Mouse (Mus musculus) heart, embryonic 11.5 days (tissue): ENCODE data around the gene Rnd1. TPM values are rescaled to one million over a fixed set of nuclear protein-coding genes. Genes with fewer than 3 reads are reported as not detected.

Experiments used
- ATAC-seq: fragments of 200-750 bp; cut with Nextera tagmentation; replicated peaks from 2 replicates; pipeline ENCODE4 v1.8.0; 2017; ENCODE audit warnings: moderate library complexity; ENCODE audit not compliant: insufficient number of reproducible peaks, low FRiP score, low TSS enrichment
- H3K27ac ChIP-seq: fragments of 300-500 bp; sonication (generic); 2 replicates; pipeline ENCODE4 v1.5.1; 2014; ENCODE audit warnings: mild to moderate bottlenecking, low read depth, low read length
- H3K27me3 ChIP-seq: fragments of 300-500 bp; sonication (generic); 2 replicates; pipeline ENCODE4 v1.6.1; 2014; ENCODE audit warnings: mild to moderate bottlenecking, low read length, mixed read lengths; ENCODE audit not compliant: control insufficient read depth, insufficient read depth
- H3K36me3 ChIP-seq: fragments of 300-500 bp; sonication (generic); 2 replicates; pipeline ENCODE4 v1.6.1; 2014; ENCODE audit warnings: mild to moderate bottlenecking, low read length, moderate library complexity, mixed read lengths; ENCODE audit not compliant: control insufficient read depth, insufficient read depth
- H3K4me1 ChIP-seq: fragments of 300-500 bp; sonication (generic); 2 replicates; pipeline ENCODE4 v1.6.1; 2014; ENCODE audit warnings: low read length; ENCODE audit not compliant: control insufficient read depth, insufficient read depth
- H3K4me2 ChIP-seq: fragments of 300-500 bp; sonication (generic); 2 replicates; pipeline ENCODE4 v1.6.1; 2014; ENCODE audit warnings: mild to moderate bottlenecking, moderate library complexity
- H3K4me3 ChIP-seq: fragments of 300-500 bp; sonication (generic); 2 replicates; pipeline ENCODE4 v1.5.1; 2014; ENCODE audit warnings: low read depth, low read length
- H3K9ac ChIP-seq: fragments of 300-500 bp; sonication (generic); 2 replicates; pipeline ENCODE4 v1.6.1; 2014; ENCODE audit warnings: mild to moderate bottlenecking, low read depth, low read length, moderate library complexity
- H3K9me3 ChIP-seq: fragments of 300-500 bp; sonication (generic); replicated peaks from 2 replicates; pipeline ENCODE4 v1.6.1; 2016; ENCODE audit warnings: low read length; ENCODE audit not compliant: control insufficient read depth
- WGBS: fragments of 180-500 bp; shearing (Covaris S2); extraction: QIAGEN DNeasy Blood & Tissue Kit; methylation state at CpG from one replicate; pipeline ENCODE4 v1.1.7; 2014; ENCODE audit not compliant: insufficient replicate concordance; 5-methylcytosine and 5-hydroxymethylcytosine counted together
- polyA plus RNA-seq: library from polyadenylated mRNA; unstranded; fragments of >200 nt; fragmentation: Nextera tagmentation; extraction: Ambion mirVana; gene quantifications from 2 replicates; pipeline ENCODE4 v1.2.1, GENCODE M21; 2014

The Rnd1 gene
- polyA plus RNA-seq, 1 experiment from 2014 or later = 1.2 TPM

GRCm38 (mm10) chr15:98636517-98636916 is 40.7 kb downstream of the Rnd1 start:
- H3K9ac ChIP-seq = no peak overlapping the region
- H3K27ac ChIP-seq = no peak overlapping the region
- no peak for ATAC-seq
- 52% methylated on average over 5 of the region's 5 CpGs for WGBS
- no peak overlapping the region for H3K4me2 ChIP-seq
- peaks cover 17% of the 10 kb centered on the region for H3K4me1 ChIP-seq
- no peaks in the 10 kb centered on the region for H3K9me3 ChIP-seq
- H3K27me3 ChIP-seq = peaks cover 46% of the 10 kb centered on the region
- H3K36me3 ChIP-seq = no peaks in the 10 kb centered on the region
- H3K4me3 ChIP-seq = no peak overlapping the region

GRCm38 (mm10) chr15:98635291-98635841 is 41.9 kb downstream of the Rnd1 start:
- Histone ChIP-seq H3K9ac (peak overlapping the region; percentile 72), H3K4me2 (peak overlapping the region; percentile 88), H3K4me3 (peak overlapping the region; percentile 59), H3K27me3 (peaks cover 57% of the 10 kb centered on the region), H3K27ac (no peak overlapping the region), H3K9me3 (no peaks in the 10 kb centered on the region), H3K4me1 (peaks cover 25% of the 10 kb centered on the region), H3K36me3 (no peaks in the 10 kb centered on the region)
- no peak for ATAC-seq
- WGBS = under 1% methylated on average over 21 of the region's 21 CpGs

- Histone ChIP-seq H3K27me3 (peaks cover 63% of the 10 kb centered on the region), H3K9ac (peak overlapping the region; percentile 72), H3K4me3 (peak overlapping the region; percentile 59), H3K27ac (no peak overlapping the region), H3K9me3 (no peaks in the 10 kb centered on the region), H3K36me3 (no peaks in the 10 kb centered on the region), H3K4me1 (peaks cover 29% of the 10 kb centered on the region), H3K4me2 (peak overlapping the region; percentile 88)
- WGBS = 1% methylated on average over 48 of the region's 65 CpGs
- peak; percentile 47 for ATAC-seq
Observed at GRCm38 (mm10) chr15:98634541-98635081, 42.6 kb downstream of the Rnd1 start.

- Histone ChIP-seq H3K4me1 (peaks cover 34% of the 10 kb centered on the region), H3K27ac (no peak overlapping the region), H3K36me3 (no peaks in the 10 kb centered on the region), H3K4me3 (peak overlapping the region; percentile 59), H3K4me2 (peak overlapping the region; percentile 88), H3K27me3 (peaks cover 62% of the 10 kb centered on the region), H3K9me3 (no peaks in the 10 kb centered on the region), H3K9ac (peak overlapping the region; percentile 72)
- ATAC-seq = no peak
- WGBS = under 1% methylated on average over 25 of the region's 25 CpGs
Observed at GRCm38 (mm10) chr15:98633822-98634470, 43.3 kb downstream of the Rnd1 start.

GRCm38 (mm10) chr15:98632921-98633320 is 44.3 kb downstream of the Rnd1 start:
- Histone ChIP-seq H3K4me3 (peak overlapping the region; percentile 59; the same call in 1 of the 2 replicates), H3K4me2 (peak overlapping the region; percentile 88), H3K4me1 (peaks cover 40% of the 10 kb centered on the region), H3K9ac (no peak overlapping the region), H3K9me3 (no peaks in the 10 kb centered on the region), H3K27me3 (peaks cover 69% of the 10 kb centered on the region), H3K27ac (no peak overlapping the region), H3K36me3 (no peaks in the 10 kb centered on the region)
- ATAC-seq = no peak
- 3% methylated on average over 4 of the region's 4 CpGs for WGBS

- H3K9me3 ChIP-seq = no peaks in the 10 kb centered on the region
- H3K4me3 ChIP-seq = peak overlapping the region; percentile 41
- peak overlapping the region; percentile 88 for H3K4me2 ChIP-seq
- no peak overlapping the region; the same call in 1 of the 2 replicates for H3K27ac ChIP-seq
- peak overlapping the region; percentile 60 for H3K9ac ChIP-seq
- ATAC-seq = no peak
- no peaks in the 10 kb centered on the region for H3K36me3 ChIP-seq
- peaks cover 68% of the 10 kb centered on the region for H3K27me3 ChIP-seq
- WGBS = under 1% methylated on average over 25 of the region's 25 CpGs
- peaks cover 40% of the 10 kb centered on the region for H3K4me1 ChIP-seq
Observed at GRCm38 (mm10) chr15:98632107-98632744, 45.0 kb downstream of the Rnd1 start.

GRCm38 (mm10) chr15:98631493-98631892 is 45.8 kb downstream of the Rnd1 start:
- ATAC-seq = peak; percentile 16; the same call in 1 of the 2 replicates
- no peaks in the 10 kb centered on the region for H3K9me3 ChIP-seq
- H3K9ac ChIP-seq = no peak overlapping the region
- no peak overlapping the region for H3K27ac ChIP-seq
- no peaks in the 10 kb centered on the region for H3K36me3 ChIP-seq
- peaks cover 64% of the 10 kb centered on the region for H3K27me3 ChIP-seq
- H3K4me3 ChIP-seq = peak overlapping the region; percentile 41
- WGBS = 1% methylated on average over 18 of the region's 18 CpGs
- peak overlapping the region; percentile 88 for H3K4me2 ChIP-seq
- peaks cover 40% of the 10 kb centered on the region for H3K4me1 ChIP-seq

GRCm38 (mm10) chr15:98630540-98630939 is 46.7 kb downstream of the Rnd1 start, which contains the start of gene Cacnb3:
Cacnb3 (plus strand) TSS chr15:98630840.
- Histone ChIP-seq H3K27me3 (peaks cover 56% of the 10 kb centered on the region), H3K9ac (no peak within 1 kb of the TSS), H3K36me3 (no peaks in the 10 kb centered on the region), H3K4me2 (peak within 1 kb of the TSS; percentile 88), H3K4me1 (peaks cover 40% of the 10 kb centered on the region), H3K27ac (no peak within 1 kb of the TSS), H3K4me3 (peak within 1 kb of the TSS; percentile 41), H3K9me3 (no peaks in the 10 kb centered on the region)
- WGBS = 34% methylated on average over 4 of the region's 4 CpGs
- ATAC-seq = no peak
